Mouse (Mus musculus): ENCODE results near the gene Tgfb3.

DNA sequence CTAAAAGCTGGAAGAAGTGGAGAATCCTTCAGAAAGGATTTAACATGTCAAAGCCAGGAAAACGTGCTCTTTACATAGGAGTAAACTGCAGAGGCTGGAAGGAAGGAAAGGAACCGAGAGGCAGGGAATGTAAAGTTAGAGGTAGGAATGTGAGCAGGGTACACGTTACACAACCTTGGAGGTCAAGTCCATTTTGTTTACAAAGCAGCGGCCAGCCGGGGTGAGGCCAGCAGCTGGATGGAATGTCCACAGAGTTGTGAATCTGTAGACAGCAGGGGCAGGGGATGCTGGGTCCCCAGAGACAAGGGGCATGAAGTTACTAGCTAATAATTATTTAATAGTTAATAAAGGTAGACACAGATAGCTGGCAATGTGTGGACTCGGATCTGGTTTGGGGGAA, 49.3 kb upstream of the Tgfb3 start:
- no peak for TF ChIP-seq CTCF (IDR thresholded peaks at IDR 0.05)
- no peak for TF ChIP-seq POLR2A (IDR thresholded peaks at IDR 0.05; ENCODE audit: insufficient read depth, low read depth, low read length)
